Mouse (Mus musculus) kidney, adult 2 months (tissue): ENCODE measurements around the gene Hsf4.

Source experiments
- CTCF ChIP-seq: fragments of 200-500 bp; conservative IDR thresholded peaks from 2 replicates; pipeline ENCODE4 v1.5.1; 2011; ENCODE audit warnings: low read depth, mild to moderate bottlenecking, control low read depth, low read length, moderate library complexity, mixed read lengths; ENCODE audit not compliant: insufficient read depth, insufficient read length
- POLR2A ChIP-seq: fragments of 200-500 bp; IDR thresholded peaks from one replicate; pipeline ENCODE4 v1.6.1; 2011; ENCODE audit warnings: low read depth, low read length, control low read depth

DNA sequence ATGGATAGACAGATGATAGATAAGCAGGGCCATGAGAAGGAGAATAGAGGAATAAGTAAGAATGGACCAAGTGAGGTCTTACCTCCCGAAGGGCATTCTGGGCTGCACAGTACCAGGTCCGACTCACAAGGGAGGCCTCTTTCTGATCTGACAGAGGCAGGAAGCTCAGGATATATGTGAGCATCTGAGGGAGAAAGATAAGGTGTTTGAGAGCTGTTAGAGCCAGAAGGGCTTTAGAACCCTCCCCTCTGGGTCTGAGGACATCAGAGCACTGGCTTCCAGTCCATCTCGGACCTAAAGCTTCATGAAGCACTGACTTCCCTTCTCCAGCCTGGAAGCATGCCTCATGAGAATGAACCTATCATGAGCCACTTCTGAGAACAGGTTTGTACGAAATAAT lies 53.6 kb downstream of the Hsf4 start:
- TF ChIP-seq POLR2A (no peak), CTCF (no peak)
